Mouse (Mus musculus) forebrain, embryonic 14.5 days (tissue): ENCODE results near the gene Lin52. TPM values are rescaled to one million over a fixed set of nuclear protein-coding genes. Genes with fewer than 3 reads are reported as not detected.
A peak's percentile ranks its signal among the peaks of the same experiment; 100 is the strongest.

Experiments
- ATAC-seq: fragments of 200-750 bp; cut with Nextera tagmentation; 2 replicates; pipeline ENCODE4 v1.8.0; 2017; ENCODE audit warnings: mild to moderate bottlenecking, moderate library complexity
- DNase-seq: peaks from one replicate; pipeline ENCODE4 v3.0.0-alpha.2; 2015; ENCODE audit warnings: low spot score
- H3K27ac ChIP-seq: fragments of 300-500 bp; sonication (generic); 2 replicates; pipeline ENCODE4 v1.5.1; 2014; ENCODE audit warnings: low read depth, mild to moderate bottlenecking, control low read depth, low read length, moderate library complexity
- H3K27me3 ChIP-seq: fragments of 300-500 bp; sonication (generic); replicated peaks from 2 replicates; pipeline ENCODE4 v1.6.1; 2014; ENCODE audit warnings: low read length, control low read depth, mixed read lengths; ENCODE audit not compliant: control insufficient read depth, insufficient read depth
- H3K36me3 ChIP-seq: fragments of 300-500 bp; sonication (generic); 2 replicates; pipeline ENCODE4 v1.6.1; 2014; ENCODE audit warnings: low read length, control low read depth; ENCODE audit not compliant: control insufficient read depth, insufficient read depth
- H3K4me1 ChIP-seq: fragments of 300-500 bp; sonication (generic); 2 replicates; pipeline ENCODE4 v1.6.1; 2014; ENCODE audit warnings: antibody characterized with exemption, low read length, control low read depth; ENCODE audit not compliant: control insufficient read depth, insufficient read depth
- H3K4me2 ChIP-seq: fragments of 300-500 bp; sonication (generic); 2 replicates; pipeline ENCODE4 v1.6.1; 2014; ENCODE audit warnings: mild to moderate bottlenecking, control low read depth, low read length
- H3K4me3 ChIP-seq: fragments of 300-500 bp; sonication (generic); 2 replicates; pipeline ENCODE4 v1.5.1; 2014; ENCODE audit warnings: low read depth, low read length, control low read depth
- H3K9ac ChIP-seq: fragments of 300-500 bp; sonication (generic); 2 replicates; pipeline ENCODE4 v1.6.1; 2014; ENCODE audit warnings: mild to moderate bottlenecking, low read length, control low read depth, moderate library complexity
- H3K9me3 ChIP-seq: fragments of 300-500 bp; sonication (generic); replicated peaks from 2 replicates; pipeline ENCODE4 v1.6.1; 2016; ENCODE audit warnings: low read length, control low read depth, mixed read lengths; ENCODE audit not compliant: control insufficient read depth
- WGBS: fragments of 180-500 bp; shearing (Covaris S2); extraction: QIAGEN DNeasy Blood & Tissue Kit; methylation state at CpG from one replicate; pipeline ENCODE4 v1.1.7; 2014; 5-methylcytosine and 5-hydroxymethylcytosine counted together
- polyA plus RNA-seq: library from polyadenylated mRNA; unstranded; fragments of >200 nt; fragmentation: Nextera tagmentation; extraction: Ambion mirVana; gene quantifications from 2 replicates; pipeline ENCODE4 v1.2.1, GENCODE M21; 2014

Lin52 gene
- 41.2 and 46.1 TPM in 2 replicates for polyA plus RNA-seq

DNA sequence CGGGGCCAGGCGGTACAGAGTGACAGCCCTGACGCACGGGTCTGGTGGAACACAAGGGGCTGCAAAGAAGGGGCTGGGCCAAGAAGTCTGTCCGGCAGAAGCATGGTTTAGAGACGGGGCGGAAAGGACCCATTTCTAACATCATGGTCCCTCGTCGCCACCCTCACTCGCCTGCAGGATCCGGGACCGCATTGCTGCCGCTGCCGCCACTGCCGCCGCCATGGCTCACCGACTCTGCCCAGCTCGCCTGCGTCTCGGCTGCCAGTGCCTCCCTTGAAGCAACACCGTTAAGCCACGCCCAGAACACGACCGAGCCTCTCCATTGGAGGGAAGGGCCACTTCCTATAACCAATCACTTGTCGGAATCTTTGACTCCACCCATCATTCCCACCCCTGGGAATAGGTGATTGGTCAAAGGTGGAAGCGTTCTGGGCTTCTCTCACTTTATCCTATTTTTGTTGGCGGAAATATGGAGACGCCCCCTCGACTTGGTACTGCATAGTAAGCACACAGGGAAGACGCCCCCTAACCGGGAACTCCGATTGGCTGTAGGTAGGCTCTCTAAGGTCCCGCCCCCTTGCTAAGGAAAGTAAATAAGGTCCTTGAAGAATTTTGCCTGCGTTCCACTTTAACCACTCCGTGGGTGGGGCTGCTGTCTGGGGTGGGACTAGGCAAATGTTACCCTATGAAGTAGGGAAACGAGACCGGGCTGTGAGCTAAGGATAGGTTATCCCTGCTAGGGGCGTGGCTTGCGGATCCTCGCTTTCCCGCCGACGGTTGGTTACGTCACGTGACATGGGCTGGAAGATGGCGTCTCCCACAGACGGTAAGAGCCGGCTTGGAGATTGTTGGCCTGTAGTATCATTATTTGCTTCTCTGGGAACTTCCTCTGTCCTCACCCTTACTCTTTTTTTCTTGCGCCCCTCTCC lies at the start of gene Lin52, which contains the start of gene Aldh6a1:
Lin52 (plus strand) TSS at position 705 of the 929 bp plus-strand sequence.
Aldh6a1 (minus strand) TSS at position 287 of the 929 bp plus-strand sequence.
- H3K4me2 ChIP-seq: peak within 1 kb of the TSS; percentile 82
- no peaks in the 10 kb centered on the region for H3K27me3 ChIP-seq
- H3K4me1 ChIP-seq: peaks cover 7% of the 10 kb centered on the region
- H3K36me3 ChIP-seq: no peaks in the 10 kb centered on the region
- ATAC-seq (peak; percentile 99), DNase-seq (peak; percentile 100)
- under 1% methylated on average over 49 of the region's 49 CpGs for WGBS
- H3K4me3 ChIP-seq: peak within 1 kb of the TSS; percentile 75
- H3K9ac ChIP-seq: peak within 1 kb of the TSS; percentile 73
- H3K9me3 ChIP-seq: no peaks in the 10 kb centered on the region
- peak within 1 kb of the TSS; percentile 58; the same call in 1 of the 2 replicates for H3K27ac ChIP-seq

DNA sequence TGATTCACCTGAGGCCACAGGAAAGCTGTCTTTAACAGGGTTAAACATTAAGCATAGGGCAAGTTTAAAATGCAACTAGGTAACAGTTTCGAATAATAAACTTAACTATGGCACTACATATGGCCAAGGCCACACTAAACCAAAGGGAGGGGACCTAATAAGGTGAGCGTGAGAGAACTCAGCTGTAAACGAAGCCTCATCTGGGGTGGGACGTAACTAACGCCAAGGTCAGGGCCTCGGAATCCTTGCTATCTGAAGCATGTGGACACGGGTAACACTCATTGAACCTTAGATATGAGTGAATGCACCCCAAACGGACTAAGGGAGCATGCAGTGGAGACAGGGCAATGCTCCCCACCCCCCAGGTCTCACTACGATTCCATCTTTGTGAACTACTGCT lies 48.3 kb upstream of the Lin52 start:
- Histone ChIP-seq H3K9ac (no peak overlapping the region), H3K4me3 (no peak overlapping the region), H3K4me2 (no peak overlapping the region), H3K4me1 (no peaks in the 10 kb centered on the region), H3K27ac (no peak overlapping the region), H3K9me3 (no peaks in the 10 kb centered on the region), H3K36me3 (no peaks in the 10 kb centered on the region), H3K27me3 (no peaks in the 10 kb centered on the region)
- DNase-seq (no peak), ATAC-seq (no peak)
- 84% methylated on average over 9 of the region's 9 CpGs for WGBS

GRCm38 (mm10) chr12:84404541-84404940 lies 46.7 kb upstream of the Lin52 start:
- Histone ChIP-seq H3K27me3 (no peaks in the 10 kb centered on the region), H3K4me3 (no peak overlapping the region), H3K4me2 (no peak overlapping the region), H3K9me3 (no peaks in the 10 kb centered on the region), H3K36me3 (no peaks in the 10 kb centered on the region), H3K4me1 (no peaks in the 10 kb centered on the region), H3K27ac (no peak overlapping the region), H3K9ac (no peak overlapping the region)
- ATAC-seq (no peak), DNase-seq (peak; percentile 5)
- WGBS: 48% methylated on average over 6 of the region's 6 CpGs

- no peak overlapping the region for H3K27ac ChIP-seq
- ATAC-seq: no peak
- DNase-seq: no peak
- no peaks in the 10 kb centered on the region for H3K9me3 ChIP-seq
- no peak overlapping the region for H3K4me3 ChIP-seq
- no peak overlapping the region for H3K9ac ChIP-seq
- H3K4me2 ChIP-seq: no peak overlapping the region
- WGBS: 59% methylated on average over 4 of the region's 4 CpGs
- H3K36me3 ChIP-seq: no peaks in the 10 kb centered on the region
- H3K27me3 ChIP-seq: no peaks in the 10 kb centered on the region
- no peaks in the 10 kb centered on the region for H3K4me1 ChIP-seq
Observed at GRCm38 (mm10) chr12:84407259-84407658, 44.0 kb upstream of the Lin52 start.

DNA sequence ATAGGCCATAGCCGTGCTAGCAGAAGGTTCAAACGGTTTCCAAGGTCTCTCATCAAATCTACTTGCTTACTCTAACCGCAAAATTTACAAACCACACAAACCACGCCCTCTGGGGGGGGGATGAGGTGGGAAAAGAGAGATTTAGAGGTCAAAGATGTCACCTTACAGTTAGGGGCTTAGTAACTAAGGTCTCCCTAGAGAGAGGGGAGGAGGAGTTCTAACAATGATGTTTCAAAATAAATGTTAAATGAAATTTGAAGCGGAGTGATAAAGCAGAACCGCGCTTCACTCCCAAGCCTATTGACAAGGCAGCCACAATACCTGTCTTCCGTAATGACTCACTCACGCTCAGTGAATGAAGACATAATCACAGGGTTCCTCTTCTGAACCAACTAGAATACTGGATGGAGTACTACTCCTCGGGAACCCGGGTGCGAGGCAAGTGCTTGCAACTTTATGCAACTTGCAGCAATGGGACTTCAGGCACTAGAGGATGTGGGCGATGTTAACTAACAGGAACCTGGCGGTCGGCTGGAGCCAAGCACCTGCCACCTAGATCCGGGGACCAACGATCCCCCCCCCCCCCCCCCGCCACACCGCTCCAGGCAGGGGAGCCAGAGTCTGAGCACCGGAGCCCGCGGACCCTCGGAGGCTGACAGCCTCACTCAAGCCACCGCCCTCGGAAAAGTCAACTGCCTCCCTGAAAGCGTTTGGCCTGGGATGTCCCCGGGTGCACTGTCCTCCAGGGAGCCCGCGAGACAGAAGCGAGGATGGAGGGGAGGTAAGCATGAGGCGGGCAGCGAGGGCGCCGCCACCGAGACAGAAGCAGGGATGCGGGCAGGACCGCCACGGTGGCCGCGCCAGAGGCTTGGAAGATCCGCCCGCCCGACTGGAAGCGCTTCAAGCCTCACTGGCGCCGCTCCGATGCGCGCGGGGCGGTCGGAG lies 43.1 kb upstream of the Lin52 start:
- H3K36me3 ChIP-seq: no peaks in the 10 kb centered on the region
- H3K4me1 ChIP-seq: no peaks in the 10 kb centered on the region
- no peaks in the 10 kb centered on the region for H3K27me3 ChIP-seq
- WGBS: 1% methylated on average over 49 of the region's 52 CpGs
- no peaks in the 10 kb centered on the region for H3K9me3 ChIP-seq
- H3K4me3 ChIP-seq: peak overlapping the region; percentile 75
- peak; percentile 39 for DNase-seq
- peak; percentile 79 for ATAC-seq
- peak overlapping the region; percentile 83 for H3K9ac ChIP-seq
- peak overlapping the region; percentile 93 for H3K4me2 ChIP-seq
- peak overlapping the region; percentile 71 for H3K27ac ChIP-seq

- ATAC-seq: peak; percentile 95
- Histone ChIP-seq H3K9me3 (no peaks in the 10 kb centered on the region), H3K4me2 (peak within 1 kb of the TSS; percentile 93), H3K4me1 (no peaks in the 10 kb centered on the region), H3K4me3 (peak within 1 kb of the TSS; percentile 75), H3K36me3 (no peaks in the 10 kb centered on the region), H3K27me3 (no peaks in the 10 kb centered on the region), H3K27ac (peak within 1 kb of the TSS; percentile 71), H3K9ac (peak within 1 kb of the TSS; percentile 83)
- peak; percentile 91 for DNase-seq
- 1% methylated on average over 63 of the region's 63 CpGs for WGBS
Observed at GRCm38 (mm10) chr12:84408819-84409507, 42.3 kb upstream of the Lin52 start, which contains the start of the genes Entpd5 and Bbof1. TSS of gene Entpd5 (minus strand) at chr12:84409029. TSS of gene Bbof1 (plus strand) at chr12:84409071.

DNA sequence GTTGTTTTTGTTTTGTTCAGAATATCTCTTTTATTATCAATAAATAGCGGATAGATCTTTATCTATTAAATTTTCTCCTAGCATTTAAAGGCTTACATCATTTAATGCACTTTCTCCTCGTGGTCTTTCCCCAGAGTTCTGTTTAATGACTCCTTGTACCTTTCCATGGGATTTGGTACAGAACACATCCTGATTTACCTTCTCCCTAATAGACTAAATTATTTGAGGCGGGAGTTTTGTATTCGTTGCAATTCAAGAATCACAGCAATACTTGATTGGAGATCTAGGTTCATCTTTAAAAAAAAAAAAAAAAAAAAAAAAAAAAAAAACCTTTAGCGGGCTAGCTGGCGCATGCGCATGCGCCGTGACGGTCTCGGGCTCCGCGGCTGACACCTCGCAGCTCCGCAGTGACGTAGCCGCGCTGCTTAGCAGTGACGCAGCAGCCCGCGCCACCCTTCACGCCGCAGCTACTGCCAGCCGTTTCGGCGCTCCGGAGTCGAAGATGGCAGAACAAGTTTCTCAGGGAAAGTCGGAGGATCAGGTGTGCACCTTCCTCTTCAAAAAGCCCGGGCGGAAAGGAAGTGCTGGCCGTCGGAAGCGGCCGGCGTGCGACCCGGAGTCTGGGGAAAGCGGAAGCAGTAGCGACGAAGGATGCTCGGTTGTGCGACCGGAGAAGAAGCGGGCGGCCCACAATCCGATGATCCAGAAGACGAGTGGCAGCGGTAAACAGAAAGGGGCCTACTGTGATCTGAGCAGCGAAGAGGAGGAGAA lies 34.2 kb upstream of the Lin52 start, which contains the start of gene Rnf113a2:
Rnf113a2 (plus strand) TSS at position 363 of the 771 bp plus-strand sequence.
- H3K27me3 ChIP-seq: no peaks in the 10 kb centered on the region
- 3% methylated on average over 50 of the region's 50 CpGs for WGBS
- H3K9ac ChIP-seq: peak within 1 kb of the TSS; percentile 64
- peak within 1 kb of the TSS; percentile 63 for H3K4me2 ChIP-seq
- peaks cover 4% of the 10 kb centered on the region for H3K4me1 ChIP-seq
- H3K27ac ChIP-seq: peak within 1 kb of the TSS; percentile 56; the same call in 1 of the 2 replicates
- ATAC-seq (peak; percentile 97), DNase-seq (peak; percentile 97)
- no peaks in the 10 kb centered on the region; the same call in 1 of the 2 replicates for H3K9me3 ChIP-seq
- H3K4me3 ChIP-seq: peak within 1 kb of the TSS; percentile 52
- no peaks in the 10 kb centered on the region for H3K36me3 ChIP-seq
